Mouse (Mus musculus) bone marrow, adult 2 months (tissue): ENCODE data around the gene Reps1.

ENCODE experiments used
- CTCF ChIP-seq: fragments of 200-500 bp; IDR thresholded peaks from 2 replicates; pipeline ENCODE4 v1.5.1; 2011; ENCODE audit warnings: low read length, control low read depth; ENCODE audit not compliant: control insufficient read depth, insufficient read depth
- POLR2A ChIP-seq: fragments of 200-500 bp; IDR thresholded peaks from 2 replicates; pipeline ENCODE4 v1.6.1; 2011; ENCODE audit warnings: low read depth, mild to moderate bottlenecking, control low read depth, low read length, borderline replicate concordance; ENCODE audit not compliant: control insufficient read depth

- TF ChIP-seq CTCF, result no peak
- TF ChIP-seq POLR2A, result no peak
These were observed 13.2 kb downstream of the Reps1 start for GRCm38 (mm10) chr10:18068880-18069279.
